Mouse (Mus musculus): ENCODE measurements at regions not wholly inside any gene's neighbourhood (a gene's known extent, or its start where the extent isn't known, plus 50 kb on each side); places are given as distances from the start of the nearest gene placed in this dataset.

GRCm38 (mm10) chrX:23499320-23499719 is 134.4 kb upstream of the Klhl13 start:
- no peak for DNase-seq (ENCODE audit: low read depth, low spot score)

- DNase-seq (ENCODE audit: low read depth, low spot score): peak; percentile 12
These were observed 130.3 kb upstream of the Klhl13 start for GRCm38 (mm10) chrX:23495199-23495598.

- DNase-seq (ENCODE audit: low read depth, low spot score): no peak
These were observed 112.0 kb upstream of the Klhl13 start for GRCm38 (mm10) chrX:23476868-23477267.

- peak; percentile 54 for DNase-seq (ENCODE audit: low read depth, low spot score)
These were observed 101.1 kb upstream of the Klhl13 start for GRCm38 (mm10) chrX:23466031-23466430.

GRCm38 (mm10) chrX:23453616-23454015 is 88.7 kb upstream of the Klhl13 start:
- DNase-seq (ENCODE audit: low read depth, low spot score): no peak

GRCm38 (mm10) chrX:23422746-23423145 is 57.9 kb upstream of the Klhl13 start:
- DNase-seq (ENCODE audit: low read depth, low spot score): no peak

- DNase-seq (ENCODE audit: low read depth, low spot score): no peak
These were observed 52.6 kb upstream of the Klhl13 start for GRCm38 (mm10) chrX:23417525-23417924.

Measured in mesoderm, embryonic 11.5 days (tissue).